Mouse (Mus musculus): ENCODE results near the gene Cyb561d1.

DNA sequence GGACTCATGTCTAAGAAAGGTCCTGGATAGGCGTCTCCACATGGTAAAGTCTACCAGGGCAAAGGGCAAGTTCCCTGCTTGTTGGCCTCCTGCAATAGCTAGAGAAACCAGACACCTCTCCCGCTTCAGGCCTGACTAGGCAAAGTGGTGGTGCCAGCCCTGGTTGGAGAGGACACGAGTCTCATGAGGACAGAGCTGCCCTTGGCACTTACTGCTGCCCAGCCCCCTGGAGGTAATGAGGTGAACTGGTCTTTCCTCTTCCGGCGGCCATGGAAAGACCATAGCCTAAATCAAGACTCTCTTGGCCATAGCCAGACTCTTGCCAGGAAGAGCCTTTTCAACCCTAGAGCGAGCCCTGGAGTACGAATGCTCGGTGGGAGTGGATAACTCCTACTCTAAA is 11.4 kb upstream of the Cyb561d1 start:
- TF ChIP-seq POLR2A (IDR thresholded peaks at IDR 0.05; ENCODE audit: borderline replicate concordance, extremely low read depth, insufficient read depth, insufficient read length, poor library complexity, severe bottlenecking) = no peak
- TF ChIP-seq CTCF (IDR thresholded peaks at IDR 0.05; ENCODE audit: borderline replicate concordance, extremely low read depth, insufficient read depth, insufficient read length) = no peak

Data from brain, embryonic 14.5 days (tissue).